Mouse (Mus musculus): ENCODE measurements around the gene Gm20379.

GRCm38 (mm10) chr13:92330621-92331020, 24.8 kb downstream of the Gm20379 start:
- TF ChIP-seq CTCF (IDR thresholded peaks at IDR 0.05) (no peak), EP300 (IDR thresholded peaks at IDR 0.05) (no peak)
